Mouse (Mus musculus): Measurements from ENCODE around the gene Nxpe4. TPM values are rescaled to one million over a fixed set of nuclear protein-coding genes. Genes with fewer than 3 reads are reported as not detected.

Gene Nxpe4
- total and polyA plus RNA-seq, 3 experiments, result 9.2 to 14.9 TPM; not detected in 1

DNA sequence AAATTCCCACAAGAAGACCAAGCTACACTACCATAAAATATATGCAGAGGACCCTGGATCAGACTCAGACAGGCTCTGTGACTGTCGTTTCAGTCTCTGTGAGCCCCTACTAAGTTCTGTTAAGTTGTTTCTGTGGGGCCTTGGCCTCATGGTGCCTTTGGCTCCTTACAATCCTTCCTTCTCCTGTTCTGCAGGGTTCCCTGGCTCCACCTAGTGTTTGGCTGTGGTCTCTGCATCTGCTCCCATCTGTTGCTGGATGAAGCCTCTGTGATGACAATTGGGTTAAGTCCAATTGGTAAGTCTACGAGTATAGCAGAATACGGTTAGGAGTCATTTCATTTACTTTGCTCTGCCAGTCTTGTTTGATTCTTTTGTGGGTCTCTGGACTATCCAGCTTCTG is 193.0 kb downstream of the Nxpe4 start:
- Histone ChIP-seq H3K27me3 (ENCODE audit: control insufficient read depth in 1 of 2, insufficient read depth in 2 of 2, low read length in 2 of 2) (no peaks in the 10 kb centered on the region), H3K36me3 (ENCODE audit: control insufficient read depth in 1 of 2, insufficient read depth in 2 of 2, low read length in 2 of 2) (peaks cover 0 to 14% of the 10 kb centered on the region in 2 experiments; a peak in 2 of 4 replicates), H3K27ac (ENCODE audit: control insufficient read depth, low read depth, low read length) (no peak overlapping the region), H3K9ac (ENCODE audit: control insufficient read depth, low read depth, low read length, poor library complexity, severe bottlenecking) (peak overlapping the region; percentile 17; the same call in 1 of the 2 replicates), H3K79me2 (ENCODE audit: control insufficient read depth, insufficient read depth, low read length, poor library complexity) (no peaks in the 10 kb centered on the region), H3K4me1 (ENCODE audit: control insufficient read depth in 1 of 2, insufficient read depth in 2 of 2, low read length in 2 of 2) (peaks cover 10 to 16% of the 10 kb centered on the region in 2 experiments), H3K4me3 (ENCODE audit: control insufficient read depth in 1 of 2, insufficient read depth in 1 of 2, low read depth in 2 of 2, low read length in 2 of 2) (no peak overlapping the region), H3K9me3 (replicated peaks; ENCODE audit: insufficient read depth, low read length) (no peaks in the 10 kb centered on the region)
- TF ChIP-seq CTCF (IDR thresholded peaks at IDR 0.05 in 2 of 3, conservative IDR thresholded peaks at IDR 0.05 in 1 of 3; ENCODE audit: control insufficient read depth in 1 of 3, insufficient read depth in 1 of 3, low read depth in 2 of 3, low read length in 3 of 3, poor library complexity in 1 of 3, severe bottlenecking in 1 of 3) (peak; percentile 84 to 89 (median 85)), HCFC1 (IDR thresholded peaks at IDR 0.05; ENCODE audit: low read depth, low read length) (no peak), SIN3A (IDR thresholded peaks at IDR 0.05; ENCODE audit: low read length) (no peak), ZKSCAN1 (IDR thresholded peaks at IDR 0.05; ENCODE audit: low read depth, low read length) (no peak), SMC3 (IDR thresholded peaks at IDR 0.05; ENCODE audit: low read depth, low read length) (peak; percentile 81), CHD1 (IDR thresholded peaks at IDR 0.05; ENCODE audit: low read depth, low read length) (no peak), MYB (IDR thresholded peaks at IDR 0.05; ENCODE audit: low read depth, low read length) (no peak), RAD21 (IDR thresholded peaks at IDR 0.05; ENCODE audit: low read depth, low read length) (peak; percentile 79), JUND (IDR thresholded peaks at IDR 0.05; ENCODE audit: low read depth, low read length) (no peak), GATA1 (IDR thresholded peaks at IDR 0.05; ENCODE audit: low read depth, low read length) (no peak), NELFE (IDR thresholded peaks at IDR 0.05; ENCODE audit: low read depth, low read length) (no peak), MEF2A (IDR thresholded peaks at IDR 0.05; ENCODE audit: extremely low read depth, insufficient replicate concordance, low read depth, low read length, poor library complexity, severe bottlenecking) (no peak), TAL1 (IDR thresholded peaks at IDR 0.05; ENCODE audit: low read length) (no peak), MAX (IDR thresholded peaks at IDR 0.05; ENCODE audit: low read length) (no peak), POLR2AphosphoS2 (IDR thresholded peaks at IDR 0.05; ENCODE audit: low read length) (no peak), NRF1 (IDR thresholded peaks at IDR 0.05; ENCODE audit: insufficient read depth, low read depth, low read length, poor library complexity, severe bottlenecking) (no peak), TCF12 (IDR thresholded peaks at IDR 0.05; ENCODE audit: low read depth, low read length) (no peak), ZC3H11A (IDR thresholded peaks at IDR 0.05; ENCODE audit: low read depth, low read length) (peak; percentile 75), E2F4 (IDR thresholded peaks at IDR 0.05; ENCODE audit: borderline replicate concordance, low read depth, low read length) (no peak)
- DNase-seq (ENCODE audit: low read depth, low spot score), result peak; percentile 90

DNA sequence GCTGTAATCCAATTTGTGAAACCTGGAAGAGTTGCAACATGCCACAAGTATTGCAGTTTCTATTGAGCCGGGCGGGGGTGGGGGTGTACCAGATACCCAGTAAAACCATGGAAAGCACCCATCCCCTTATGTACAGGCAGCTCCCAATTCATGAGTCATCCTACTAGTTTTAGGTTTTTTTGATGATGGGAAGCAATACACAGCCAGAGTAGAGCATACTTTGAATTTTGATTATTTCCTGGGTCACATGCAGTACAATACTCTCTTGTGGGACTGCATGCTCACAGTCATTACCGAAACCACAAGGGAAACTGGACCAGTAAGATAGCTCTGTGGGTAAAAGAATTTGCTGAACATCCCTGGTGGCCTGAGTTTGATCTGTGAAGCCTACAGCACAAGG is 195.3 kb downstream of the Nxpe4 start:
- H3K9me3 ChIP-seq (replicated peaks; ENCODE audit: insufficient read depth, low read length), result no peaks in the 10 kb centered on the region
- H3K79me2 ChIP-seq (ENCODE audit: control insufficient read depth, insufficient read depth, low read length, poor library complexity), result no peaks in the 10 kb centered on the region; the same call in 1 of the 2 replicates
- peak; percentile 75 for DNase-seq (ENCODE audit: low read depth, low spot score)
- peaks cover 0 to 19% of the 10 kb centered on the region in 2 experiments; a peak in 2 of 4 replicates for H3K36me3 ChIP-seq (ENCODE audit: control insufficient read depth in 1 of 2, insufficient read depth in 2 of 2, low read length in 2 of 2)
- no peaks in the 10 kb centered on the region for H3K27me3 ChIP-seq (ENCODE audit: control insufficient read depth in 1 of 2, insufficient read depth in 2 of 2, low read length in 2 of 2)
- H3K4me1 ChIP-seq (ENCODE audit: control insufficient read depth in 1 of 2, insufficient read depth in 2 of 2, low read length in 2 of 2), result peaks cover 12 to 22% of the 10 kb centered on the region in 2 experiments
- peak overlapping the region; percentile 60 for H3K27ac ChIP-seq (ENCODE audit: control insufficient read depth, low read depth, low read length)
- H3K9ac ChIP-seq (ENCODE audit: control insufficient read depth, low read depth, low read length, poor library complexity, severe bottlenecking), result peak overlapping the region; percentile 23; the same call in 1 of the 2 replicates
- no peak overlapping the region for H3K4me3 ChIP-seq (ENCODE audit: control insufficient read depth in 1 of 2, insufficient read depth in 1 of 2, low read depth in 2 of 2, low read length in 2 of 2)
- TF ChIP-seq MEF2A (IDR thresholded peaks at IDR 0.05; ENCODE audit: extremely low read depth, insufficient replicate concordance, low read depth, low read length, poor library complexity, severe bottlenecking), result no peak
- TF ChIP-seq KAT2A (conservative IDR thresholded peaks at IDR 0.05; ENCODE audit: low read depth, low read length), result no peak
- peak; percentile 56; the same call in 1 of the 2 replicates for TF ChIP-seq ETS1 (IDR thresholded peaks at IDR 0.05; ENCODE audit: low read depth, low read length)
- TF ChIP-seq JUND (IDR thresholded peaks at IDR 0.05; ENCODE audit: low read depth, low read length), result no peak
- TF ChIP-seq ZMIZ1 (IDR thresholded peaks at IDR 0.05; ENCODE audit: low read depth, low read length), result no peak
- no peak for TF ChIP-seq CHD1 (IDR thresholded peaks at IDR 0.05; ENCODE audit: low read depth, low read length)
- TF ChIP-seq ZNF384 (IDR thresholded peaks at IDR 0.05; ENCODE audit: low read depth, low read length), result no peak
- TF ChIP-seq MYC (IDR thresholded peaks at IDR 0.05; ENCODE audit: low read depth, low read length), result no peak
- no peak for TF ChIP-seq ELF1 (IDR thresholded peaks at IDR 0.05; ENCODE audit: low read depth, low read length)
- no peak for TF ChIP-seq ZKSCAN1 (IDR thresholded peaks at IDR 0.05; ENCODE audit: low read depth, low read length)
- TF ChIP-seq EP300 (IDR thresholded peaks at IDR 0.05; ENCODE audit: low read depth in 1 of 2, low read length in 2 of 2), result peak; percentile 65 to 78
- TF ChIP-seq MAFK (IDR thresholded peaks at IDR 0.05; ENCODE audit: borderline replicate concordance, low read depth, low read length), result no peak
- peak; percentile 48 for TF ChIP-seq GATA1 (IDR thresholded peaks at IDR 0.05; ENCODE audit: low read depth, low read length)
- no peak for TF ChIP-seq ZC3H11A (IDR thresholded peaks at IDR 0.05; ENCODE audit: low read depth, low read length)
- no peak for TF ChIP-seq POLR2A (IDR thresholded peaks at IDR 0.05; ENCODE audit: control insufficient read depth in 1 of 2, insufficient read depth in 1 of 2, low read depth in 1 of 2, low read length in 2 of 2, poor library complexity in 1 of 2)
- no peak for TF ChIP-seq HCFC1 (IDR thresholded peaks at IDR 0.05; ENCODE audit: low read depth, low read length)
- TF ChIP-seq NELFE (IDR thresholded peaks at IDR 0.05; ENCODE audit: low read depth, low read length), result no peak
- TF ChIP-seq NRF1 (IDR thresholded peaks at IDR 0.05; ENCODE audit: insufficient read depth, low read depth, low read length, poor library complexity, severe bottlenecking), result no peak
- TF ChIP-seq SMC3 (IDR thresholded peaks at IDR 0.05; ENCODE audit: low read depth, low read length), result no peak
- TF ChIP-seq MAX (IDR thresholded peaks at IDR 0.05; ENCODE audit: low read length), result no peak
- no peak; the same call in none of the 2 replicates for TF ChIP-seq RCOR1 (IDR thresholded peaks at IDR 0.05; ENCODE audit: low read depth, low read length)
- TF ChIP-seq USF1 (IDR thresholded peaks at IDR 0.05; ENCODE audit: low read depth, low read length), result peak; percentile 66; the same call in 1 of the 2 replicates
